Mouse (Mus musculus): ENCODE data around the gene Acly.
A peak's percentile ranks its signal among the peaks of the same experiment; 100 is the strongest.

The Acly gene

DNA sequence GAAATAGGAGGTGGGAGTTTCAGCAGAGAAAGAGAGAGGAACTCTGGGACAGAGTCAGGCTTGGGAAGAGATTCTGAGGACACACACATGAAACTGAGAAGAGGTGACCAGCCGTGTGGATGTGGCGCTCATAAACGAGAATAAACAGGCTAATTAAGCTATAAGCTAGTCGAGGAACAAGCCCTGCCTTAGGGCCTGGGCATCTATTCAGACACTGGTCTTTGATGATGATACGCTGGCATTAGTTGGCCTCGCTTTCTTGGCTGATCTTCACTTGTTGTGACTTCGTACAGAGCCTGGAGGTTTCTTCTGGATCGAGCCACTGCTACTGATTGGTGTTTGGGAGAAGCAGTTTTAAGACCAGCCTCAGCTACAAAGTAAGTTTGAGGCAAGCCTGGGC is 21.8 kb downstream of the Acly start:
- DNase-seq = no peak

DNA sequence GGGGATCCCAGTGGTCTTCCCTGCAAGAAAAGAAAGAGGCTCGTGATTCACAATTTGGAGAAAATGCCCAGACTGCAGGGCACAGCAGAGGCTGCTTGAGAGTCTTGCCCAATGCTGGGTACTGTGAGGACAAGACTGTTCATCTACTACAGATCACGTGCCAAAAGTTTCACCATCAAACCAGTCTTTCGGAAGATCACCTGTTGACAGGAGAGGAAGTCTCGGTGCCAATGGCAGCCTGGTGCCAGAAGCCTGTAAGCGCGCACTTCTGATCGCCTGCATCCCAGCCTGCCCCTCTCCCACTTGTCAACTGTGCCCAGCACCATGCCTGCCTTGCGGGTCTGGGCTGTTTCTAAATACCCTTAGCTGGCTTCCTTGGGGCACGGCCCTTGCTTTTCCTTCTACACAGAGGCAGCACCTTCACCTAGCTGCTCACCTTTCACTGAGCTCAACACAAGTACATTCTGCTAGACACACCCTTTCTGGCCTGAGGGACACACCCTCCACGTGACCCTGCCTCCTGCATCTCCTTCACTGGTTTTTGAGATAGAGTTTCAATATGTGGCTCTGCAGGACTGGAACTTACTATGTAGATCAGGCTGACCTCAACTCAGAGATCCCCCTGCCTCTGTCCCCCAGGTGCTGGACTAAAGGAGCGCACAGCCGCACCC is 22.7 kb downstream of the Acly start:
- no peak for DNase-seq

DNA sequence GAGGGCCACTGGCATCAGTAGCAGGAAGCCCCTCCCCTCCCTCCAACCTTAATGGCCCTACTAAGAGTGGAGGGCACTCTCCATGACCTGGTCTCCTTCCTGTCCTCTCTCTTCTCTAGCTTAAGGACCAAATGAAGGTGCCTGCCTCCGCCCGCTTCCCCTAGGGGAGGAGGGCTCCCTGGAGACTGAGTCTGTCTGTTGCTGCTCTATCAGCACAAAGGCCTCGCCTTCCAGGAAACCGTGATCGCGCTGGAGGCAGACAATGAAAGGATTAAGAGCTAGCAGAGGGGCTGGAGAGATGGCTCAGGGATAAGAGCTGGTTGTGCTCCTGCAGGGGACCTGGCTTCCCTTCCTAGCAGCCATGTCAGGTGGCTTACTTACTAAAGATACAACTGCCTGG is 26.5 kb downstream of the Acly start:
- no peak for DNase-seq

DNA sequence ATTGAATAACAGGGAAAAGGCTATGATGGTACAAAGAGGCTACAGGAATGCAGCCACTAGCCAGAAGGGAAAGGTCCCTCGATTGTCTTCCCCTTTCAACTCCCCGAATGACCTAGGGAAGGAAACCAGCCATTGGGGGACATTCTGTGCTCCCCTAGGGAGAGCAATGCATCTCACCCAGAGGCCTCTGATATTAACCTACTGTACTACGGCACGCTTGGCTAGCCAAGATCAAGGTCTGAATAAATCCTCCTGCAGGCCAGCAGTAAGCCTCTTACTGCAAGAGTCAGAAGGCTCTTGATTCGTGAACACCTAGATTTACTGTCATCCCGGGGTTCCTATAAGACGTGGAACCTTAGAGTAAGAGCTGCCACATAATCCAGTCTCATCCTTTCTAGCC is 27.1 kb downstream of the Acly start:
- no peak for DNase-seq

DNA sequence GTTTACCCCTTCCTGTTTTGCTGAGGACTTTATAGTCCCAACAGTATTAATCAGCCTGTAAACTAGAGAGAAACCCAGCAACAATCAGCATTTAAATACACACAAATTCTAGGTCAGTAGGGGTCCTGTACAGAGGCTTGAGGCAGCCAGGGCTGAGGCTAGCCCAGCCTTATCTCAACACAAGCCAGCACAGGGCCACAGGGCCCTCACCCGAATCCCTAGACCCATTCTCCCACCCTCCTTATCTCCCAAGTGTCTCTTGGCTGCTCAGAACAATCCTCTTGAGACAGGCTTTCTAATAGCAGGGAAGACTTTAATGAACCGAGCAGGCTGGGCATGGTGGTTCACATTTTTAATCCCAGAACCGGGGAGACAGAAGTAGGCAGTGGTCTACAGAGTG is 27.6 kb downstream of the Acly start:
- no peak for DNase-seq

GRCm38 (mm10) chr11:100493771-100494170 is 34.0 kb downstream of the Acly start:
- DNase-seq = no peak

GRCm38 (mm10) chr11:100490951-100491350 is 36.8 kb downstream of the Acly start:
- DNase-seq = no peak

DNA sequence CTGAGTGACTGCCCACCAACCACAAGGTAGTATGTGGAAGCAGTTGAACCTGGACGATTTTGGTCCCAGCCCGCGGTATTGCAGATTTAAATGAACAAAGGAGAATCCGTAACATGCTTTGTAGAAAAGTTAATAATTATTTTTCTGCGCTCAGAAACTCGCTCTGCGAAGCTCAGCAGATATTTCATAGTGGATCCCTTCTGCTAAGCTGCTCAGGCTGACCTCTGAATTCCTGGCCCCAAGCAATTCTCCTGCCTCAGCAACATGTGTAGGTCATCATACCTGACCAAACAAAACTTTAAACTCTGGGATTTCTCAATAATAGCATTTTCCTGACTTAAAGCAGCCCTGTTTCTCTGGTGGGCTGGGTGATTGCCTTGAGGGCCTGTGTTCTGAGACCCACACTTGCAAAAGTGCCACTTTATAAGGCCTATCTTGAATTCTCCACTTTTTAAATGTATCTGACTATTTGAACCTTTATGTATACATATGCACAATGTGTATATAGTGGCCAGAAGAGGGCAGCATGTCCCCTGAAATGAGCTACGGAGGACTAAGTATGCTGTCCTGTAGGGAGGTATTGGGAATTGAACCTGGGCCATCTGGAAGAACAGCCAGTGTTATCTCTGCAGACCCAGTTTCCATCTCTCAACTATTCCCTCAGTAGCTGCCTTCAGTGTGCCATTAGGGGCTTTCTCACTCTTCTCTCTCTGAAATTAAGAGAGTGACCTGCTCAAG is 41.8 kb downstream of the Acly start:
- DNase-seq = peak; percentile 65

- DNase-seq = no peak
Observed at GRCm38 (mm10) chr11:100484461-100484860, 43.3 kb downstream of the Acly start.

GRCm38 (mm10) chr11:100479152-100479551 is 48.6 kb downstream of the Acly start:
- DNase-seq = no peak

GRCm38 (mm10) chr11:100476281-100476680 is 51.5 kb downstream of the Acly start:
- DNase-seq = no peak

DNA sequence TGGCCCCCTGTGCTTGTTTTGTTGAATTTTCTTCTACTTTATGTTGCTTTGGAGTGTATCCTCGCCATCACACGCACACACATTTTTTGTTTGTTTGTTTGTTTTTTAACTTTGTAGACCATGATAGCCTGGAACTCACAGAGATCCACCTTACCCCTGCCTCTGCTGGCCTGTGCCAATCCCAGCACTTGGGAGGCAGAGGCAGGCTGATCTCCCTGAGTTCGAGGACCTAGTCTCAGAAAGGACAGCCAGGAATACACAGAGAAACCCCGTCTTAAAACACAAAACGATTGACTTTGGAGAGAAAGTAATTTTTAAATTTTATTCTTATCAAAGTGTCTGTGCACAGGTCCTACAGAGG is 54.9 kb downstream of the Acly start:
- DNase-seq = no peak

GRCm38 (mm10) chr11:100472197-100472934 is 55.4 kb downstream of the Acly start, which contains the start of gene Klhl11:
Gene Klhl11 (minus strand): TSS chr11:100472741.
- DNase-seq = peak; percentile 93

DNA sequence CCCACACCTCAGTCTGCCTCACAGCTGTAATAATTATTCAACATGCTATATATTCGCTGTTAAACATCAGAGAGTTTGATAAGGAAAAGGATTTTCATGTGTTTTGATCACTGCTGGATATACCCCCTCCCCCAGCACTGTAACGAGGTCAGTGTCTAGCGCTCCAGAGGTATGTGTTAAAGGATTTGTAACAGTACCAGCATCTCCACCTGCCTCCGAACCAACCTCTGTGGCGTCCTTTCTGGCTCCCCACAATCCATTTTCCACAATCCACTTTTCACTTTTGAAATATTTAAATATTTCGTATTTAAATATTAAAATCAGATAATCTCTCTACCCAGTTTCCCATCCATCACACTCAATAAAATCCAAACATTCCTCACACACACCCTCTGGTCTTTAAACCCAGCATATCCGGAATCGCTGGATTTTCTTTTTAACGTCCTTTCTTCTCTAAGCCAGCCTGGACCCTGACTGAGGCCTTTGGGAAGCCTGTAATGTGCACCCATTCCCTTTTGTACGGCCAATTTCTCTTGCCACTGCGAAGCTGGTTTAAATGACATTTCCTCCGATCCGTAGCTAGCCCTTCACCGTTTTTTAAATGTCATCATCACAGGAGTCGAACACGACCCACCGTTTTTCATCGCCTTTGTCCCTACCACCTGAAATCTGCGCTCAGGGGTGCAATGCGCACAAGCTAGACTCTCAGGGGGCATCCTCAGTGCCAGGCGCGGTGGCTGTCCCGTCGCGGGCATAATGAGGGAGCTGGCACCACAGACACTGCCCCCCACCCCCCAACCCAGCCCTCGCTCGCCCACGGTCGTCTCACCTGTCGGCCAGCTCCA is 56.2 kb downstream of the Acly start:
- no peak for DNase-seq

DNA sequence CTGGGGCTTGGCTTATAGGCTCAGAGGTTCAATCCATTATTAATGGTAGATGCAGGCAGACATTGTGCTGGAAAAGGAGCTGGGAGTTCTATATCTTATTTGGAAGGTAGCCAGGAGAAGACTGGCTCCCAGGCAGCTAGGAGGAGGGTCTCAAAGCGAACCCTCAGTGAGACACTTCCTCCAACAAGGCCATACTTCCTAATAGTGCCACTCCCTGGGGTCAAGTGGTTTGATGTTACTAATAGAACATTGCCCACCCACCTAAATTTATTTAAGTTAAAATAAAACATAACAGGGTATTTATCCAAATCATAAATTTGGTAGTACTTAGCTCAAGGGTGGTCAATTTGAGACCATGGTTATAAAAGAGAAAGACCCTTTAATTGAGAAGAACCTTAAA is 62.0 kb downstream of the Acly start:
- DNase-seq = no peak

DNA sequence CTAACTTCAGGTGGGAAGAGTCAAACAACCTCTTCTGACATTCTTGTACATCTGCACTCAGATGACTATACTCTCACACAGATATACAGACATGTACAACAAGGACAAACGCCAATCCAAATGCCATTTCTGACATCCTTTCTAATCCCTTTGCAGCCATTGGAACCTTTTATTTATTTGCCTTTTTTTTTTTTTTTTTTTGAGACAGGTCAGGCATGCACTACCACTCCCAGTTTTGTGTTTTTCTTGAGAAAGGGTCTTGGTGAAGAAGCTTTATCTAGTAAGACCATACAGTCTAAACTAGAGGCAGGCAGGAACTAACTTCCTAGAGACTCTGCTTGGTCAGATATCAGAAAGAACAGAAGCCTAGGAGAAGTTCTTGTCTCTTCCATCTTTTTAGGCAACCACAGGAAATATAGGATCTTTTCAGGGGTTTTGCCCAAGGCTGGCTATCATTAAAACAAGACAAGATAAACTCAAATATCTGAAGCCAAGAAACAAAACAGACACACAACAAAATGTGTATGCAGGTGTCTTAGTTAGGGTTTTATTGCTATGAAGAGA is 62.5 kb downstream of the Acly start:
- DNase-seq = no peak

GRCm38 (mm10) chr11:100462699-100463098 is 65.1 kb downstream of the Acly start:
- DNase-seq = no peak

- DNase-seq = no peak
Observed at GRCm38 (mm10) chr11:100457711-100458110, 70.1 kb downstream of the Acly start.

DNA sequence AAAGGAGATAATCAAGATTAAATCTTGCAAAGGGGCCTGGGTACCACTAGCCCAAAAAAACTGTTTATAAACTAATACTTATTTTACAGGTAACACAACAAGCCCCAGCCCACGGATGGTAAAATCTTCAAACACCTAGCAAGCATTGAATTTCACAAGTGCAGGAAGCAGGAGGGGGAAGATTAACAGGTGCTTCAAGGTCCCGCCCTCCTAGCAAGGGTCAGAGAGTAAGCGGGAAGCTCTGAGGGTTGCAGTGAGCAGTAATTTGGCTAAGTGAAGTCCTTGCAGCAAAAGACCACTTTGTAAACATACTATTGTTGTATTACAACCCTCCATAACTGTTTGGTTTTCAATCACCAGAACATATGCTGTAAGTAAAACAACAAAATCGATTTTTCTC is 70.6 kb downstream of the Acly start:
- DNase-seq = no peak

DNA sequence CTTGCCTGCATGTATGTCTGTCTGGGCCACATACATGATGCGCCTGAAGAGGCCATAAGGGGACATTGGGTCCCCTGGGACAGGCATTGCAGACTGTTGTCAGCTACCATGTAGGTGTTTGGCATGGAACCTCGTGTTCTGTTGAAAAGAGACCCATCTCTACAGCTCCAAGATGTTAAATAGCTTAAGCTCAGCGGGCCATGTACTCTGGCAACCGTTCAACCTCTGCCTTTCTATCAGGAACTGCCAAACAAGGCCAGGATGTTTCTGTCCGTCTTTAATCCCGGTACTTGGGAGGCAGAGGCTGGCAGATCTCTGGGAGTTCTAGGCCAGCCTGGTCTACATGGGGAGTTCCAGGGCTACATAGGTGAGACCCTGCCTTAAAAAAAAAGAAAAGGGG is 85.2 kb downstream of the Acly start:
- peak; percentile 41 for DNase-seq

DNA sequence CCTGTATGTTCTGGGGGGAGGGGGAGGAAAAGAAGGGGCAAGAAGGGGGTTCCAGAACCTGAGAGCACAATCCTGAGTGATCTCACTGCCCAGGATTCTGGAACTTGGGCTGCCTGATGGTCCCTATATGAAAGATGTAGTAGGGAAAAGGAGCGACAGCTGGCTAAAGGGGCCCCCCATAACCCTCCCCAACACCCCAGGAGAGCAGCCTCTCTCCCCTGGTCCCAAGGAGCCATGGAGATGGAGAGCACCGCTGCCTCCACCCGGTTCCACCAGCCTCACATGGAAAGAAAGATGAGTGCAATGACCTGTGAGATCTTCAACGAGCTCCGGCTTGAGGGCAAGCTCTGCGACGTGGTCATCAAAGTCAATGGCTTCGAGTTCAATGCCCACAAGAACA is 86.0 kb downstream of the Acly start, which contains the start of the genes Nt5c3b and Klhl10:
Nt5c3b (minus strand) TSS at position 12 of the 400 bp plus-strand sequence.
Klhl10 (plus strand) TSS at position 121 of the 400 bp plus-strand sequence.
- no peak for DNase-seq
